Mouse (Mus musculus) forebrain, postnatal 0 days (tissue): ENCODE data around the gene Ccdc136. TPM values are rescaled to one million over a fixed set of nuclear protein-coding genes. Genes with fewer than 3 reads are reported as not detected.
A peak's percentile ranks its signal among the peaks of the same experiment; 100 is the strongest.

Experiments used
- ATAC-seq: fragments of 200-750 bp; cut with Nextera tagmentation; 2 replicates; pipeline ENCODE4 v1.8.0; 2017; ENCODE audit warnings: mild to moderate bottlenecking, moderate library complexity
- DNase-seq: peaks from one replicate; pipeline ENCODE4 v3.0.0-alpha.2; 2015
- H3K27ac ChIP-seq: fragments of 300-500 bp; sonication (generic); 2 replicates; pipeline ENCODE4 v1.5.1; 2014; ENCODE audit warnings: low read depth, mild to moderate bottlenecking, antibody characterized with exemption, low read length, moderate library complexity, mixed read lengths
- H3K27me3 ChIP-seq: fragments of 300-500 bp; sonication (generic); 2 replicates; pipeline ENCODE4 v1.6.1; 2014; ENCODE audit warnings: mild to moderate bottlenecking, low read length, mixed read lengths; ENCODE audit not compliant: insufficient read depth
- H3K36me3 ChIP-seq: fragments of 300-500 bp; sonication (generic); 2 replicates; pipeline ENCODE4 v1.6.1; 2014; ENCODE audit warnings: mild to moderate bottlenecking, moderate library complexity; ENCODE audit not compliant: insufficient read depth
- H3K4me1 ChIP-seq: fragments of 300-500 bp; sonication (generic); 2 replicates; pipeline ENCODE4 v1.6.1; 2014; ENCODE audit warnings: antibody characterized with exemption; ENCODE audit not compliant: insufficient read depth
- H3K4me2 ChIP-seq: fragments of 300-500 bp; sonication (generic); 2 replicates; pipeline ENCODE4 v1.6.1; 2014; ENCODE audit warnings: low read depth, mild to moderate bottlenecking, moderate library complexity
- H3K4me3 ChIP-seq: fragments of 300-500 bp; sonication (generic); 2 replicates; pipeline ENCODE4 v1.5.1; 2014; ENCODE audit warnings: low read depth, low read length, mixed read lengths
- H3K9ac ChIP-seq: fragments of 300-500 bp; sonication (generic); 2 replicates; pipeline ENCODE4 v1.6.1; 2014; ENCODE audit warnings: mild to moderate bottlenecking
- H3K9me3 ChIP-seq: fragments of 300-500 bp; sonication (generic); 2 replicates; pipeline ENCODE4 v1.6.1; 2016; ENCODE audit warnings: low read length
- CTCF ChIP-seq: sonication (generic); IDR thresholded peaks from 2 replicates; pipeline ENCODE4 v1.5.1; 2016; ENCODE audit warnings: antibody characterized with exemption, control low read depth, low read depth
- WGBS: fragments of 180-500 bp; shearing (Covaris S2); extraction: QIAGEN DNeasy Blood & Tissue Kit; methylation state at CpG from one replicate; pipeline ENCODE4 v1.1.7; 2014; 5-methylcytosine and 5-hydroxymethylcytosine counted together
- polyA plus RNA-seq: library from polyadenylated mRNA; unstranded; fragments of >200 nt; fragmentation: Nextera tagmentation; extraction: Ambion mirVana; gene quantifications from 2 replicates; pipeline ENCODE4 v1.2.1, GENCODE M21; 2015
- total RNA-seq: library from RNA; depleted of rRNA; stranded (reverse); fragments of >200 nt; gene quantifications from 2 replicates; pipeline ENCODE4 v1.2.3, GENCODE M21; 2014

Gene Ccdc136
- total and polyA plus RNA-seq, 2 experiments from 2014 or later, result 43.0 to 46.6 TPM

DNA sequence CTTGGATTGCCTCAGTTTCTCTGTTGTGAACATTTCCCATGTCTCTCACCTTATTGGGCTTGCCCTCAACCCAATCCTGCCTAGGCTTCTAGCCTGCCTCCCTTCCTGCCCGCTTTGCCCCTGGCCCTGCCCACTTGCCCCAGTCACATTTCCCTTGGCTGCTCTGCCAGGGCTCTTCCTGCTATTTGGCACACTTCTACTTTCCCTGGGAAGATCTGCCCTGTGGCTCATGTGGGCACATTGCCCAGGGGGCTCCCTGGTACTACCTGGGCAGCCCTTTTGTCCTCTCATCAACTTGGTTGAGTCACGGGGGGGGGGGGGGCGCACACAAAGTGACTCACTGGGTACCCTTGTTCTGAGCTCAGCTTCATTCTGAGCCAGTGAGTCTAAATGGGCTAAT lies 36.0 kb downstream of the Ccdc136 start:
- DNase-seq, result no peak
- 32% methylated on average over 3 of the region's 3 CpGs for WGBS
- no peak for TF ChIP-seq CTCF

GRCm38 (mm10) chr6:29432676-29433037 lies 36.5 kb downstream of the Ccdc136 start:
- Histone ChIP-seq H3K27ac (no peak overlapping the region), H3K36me3 (no peaks in the 10 kb centered on the region), H3K4me2 (peak overlapping the region; percentile 66), H3K4me3 (peak overlapping the region; percentile 33), H3K9ac (no peak overlapping the region), H3K27me3 (peaks cover 29% of the 10 kb centered on the region), H3K4me1 (0 out of 2 replicates have a peak, but pooled peaks cover 8% of the 10 kb centered on the region), H3K9me3 (no peaks in the 10 kb centered on the region)
- TF ChIP-seq CTCF, result no peak
- no peak for DNase-seq
- no peak for ATAC-seq

More for the DNA sequence above, 36.0 kb downstream of the Ccdc136 start:
- Histone ChIP-seq H3K27me3 (peaks cover 29% of the 10 kb centered on the region), H3K4me3 (no peak overlapping the region), H3K27ac (no peak overlapping the region), H3K36me3 (no peaks in the 10 kb centered on the region), H3K4me2 (no peak overlapping the region), H3K9me3 (no peaks in the 10 kb centered on the region), H3K9ac (no peak overlapping the region), H3K4me1 (0 out of 2 replicates have a peak, but pooled peaks cover 8% of the 10 kb centered on the region)
- ATAC-seq, result no peak

DNA sequence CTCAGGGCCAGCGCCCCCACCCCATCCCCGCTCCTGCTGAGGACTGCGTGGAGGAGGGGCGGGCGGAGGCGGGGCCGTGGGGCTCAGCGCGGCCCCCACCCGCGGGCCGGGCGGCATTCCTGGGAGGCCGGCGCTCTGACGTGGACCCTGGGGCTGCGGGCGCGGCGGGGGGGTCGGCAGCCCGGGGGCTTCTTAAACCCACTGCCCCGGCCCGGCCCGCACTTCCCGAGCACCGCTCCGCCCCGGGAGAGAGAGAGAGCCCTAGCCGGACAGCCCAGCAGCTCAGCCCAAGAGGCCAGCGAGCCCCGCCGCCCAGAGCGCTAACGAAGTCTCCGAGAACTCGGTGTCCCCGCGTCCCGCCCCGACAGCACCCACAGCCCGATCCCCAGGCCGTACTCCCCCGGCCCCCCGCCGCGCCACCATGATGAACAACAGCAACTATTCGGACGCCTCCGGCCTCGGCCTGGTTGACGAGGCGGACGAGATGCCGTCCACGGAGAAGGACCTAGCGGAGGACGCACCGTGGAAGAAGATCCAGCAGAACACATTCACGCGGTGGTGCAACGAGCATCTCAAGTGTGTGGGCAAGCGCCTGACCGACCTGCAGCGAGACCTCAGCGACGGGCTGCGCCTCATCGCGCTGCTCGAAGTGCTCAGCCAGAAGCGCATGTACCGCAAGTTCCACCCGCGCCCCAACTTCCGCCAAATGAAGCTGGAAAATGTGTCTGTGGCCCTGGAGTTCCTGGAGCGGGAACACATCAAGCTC lies 37.1 kb downstream of the Ccdc136 start, which contains the start of gene Flnc:
TSS of gene Flnc (plus strand) at position 219 of the 766 bp plus-strand sequence.
- ATAC-seq (no peak), DNase-seq (no peak)
- 2% methylated on average over 64 of the region's 77 CpGs for WGBS
- Histone ChIP-seq H3K36me3 (no peaks in the 10 kb centered on the region), H3K9me3 (no peaks in the 10 kb centered on the region), H3K9ac (peak within 1 kb of the TSS; percentile 43), H3K27me3 (peaks cover 29% of the 10 kb centered on the region), H3K4me3 (peak within 1 kb of the TSS; percentile 33), H3K4me2 (peak within 1 kb of the TSS; percentile 66), H3K4me1 (0 out of 2 replicates have a peak, but pooled peaks cover 8% of the 10 kb centered on the region), H3K27ac (no peak within 1 kb of the TSS)
- no peak for TF ChIP-seq CTCF

DNA sequence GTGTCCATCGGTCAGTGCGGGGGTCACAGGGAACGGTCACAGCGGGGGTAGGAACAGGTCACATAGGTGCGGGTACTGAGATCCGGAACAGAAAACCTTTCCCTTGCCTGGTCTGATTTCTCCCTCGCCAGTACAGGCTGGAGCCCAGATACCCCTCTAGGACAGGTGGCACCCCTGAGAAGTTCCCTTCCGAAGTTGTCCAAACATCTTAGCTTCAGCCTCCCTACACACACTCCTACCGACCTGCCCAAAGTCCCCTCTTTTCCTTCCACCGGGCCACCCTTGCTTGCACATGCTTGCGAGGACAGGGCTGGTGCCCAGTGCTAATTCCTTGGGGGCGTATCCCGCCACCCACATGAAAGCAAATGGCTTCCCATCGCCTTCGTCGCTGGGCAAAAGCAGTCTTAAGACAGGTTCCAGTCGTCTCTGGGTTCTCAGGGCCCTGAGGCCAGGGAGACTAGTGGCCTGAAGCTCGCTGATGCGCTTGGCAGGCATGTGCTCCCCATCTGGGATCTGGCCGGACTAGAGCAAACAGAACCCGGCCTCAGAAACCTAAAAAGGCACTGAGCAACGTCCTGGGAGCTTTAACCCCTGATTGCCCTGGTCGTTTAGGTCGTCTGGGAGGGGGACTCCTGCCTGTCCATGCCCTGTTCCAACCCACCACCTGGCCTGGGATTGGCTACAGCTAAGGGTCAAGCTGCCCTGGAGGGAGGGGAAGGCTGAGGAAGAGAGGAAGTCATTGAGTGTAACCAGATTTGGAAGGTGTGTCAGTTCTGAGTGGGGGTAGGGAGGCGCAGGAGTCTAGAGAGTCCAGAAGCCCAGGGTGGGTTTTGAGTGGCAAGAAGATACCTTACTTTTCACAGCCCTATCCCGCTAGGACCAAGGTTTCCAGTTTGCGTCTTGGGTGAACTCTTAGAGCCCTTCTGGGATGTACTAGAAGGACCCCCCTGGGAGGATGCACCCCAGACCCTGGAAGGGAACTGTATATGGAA lies 38.0 kb downstream of the Ccdc136 start:
- WGBS, result 11% methylated on average over 27 of the region's 27 CpGs
- ATAC-seq (no peak), DNase-seq (no peak)
- Histone ChIP-seq H3K27ac (no peak overlapping the region), H3K9ac (0 out of 2 replicates have a peak overlapping the region, but pooled peaks have one; percentile 43), H3K4me2 (peak overlapping the region; percentile 66), H3K36me3 (no peaks in the 10 kb centered on the region), H3K4me1 (0 out of 2 replicates have a peak, but pooled peaks cover 8% of the 10 kb centered on the region), H3K4me3 (peak overlapping the region; percentile 33), H3K27me3 (peaks cover 29% of the 10 kb centered on the region), H3K9me3 (no peaks in the 10 kb centered on the region)
- TF ChIP-seq CTCF, result no peak

DNA sequence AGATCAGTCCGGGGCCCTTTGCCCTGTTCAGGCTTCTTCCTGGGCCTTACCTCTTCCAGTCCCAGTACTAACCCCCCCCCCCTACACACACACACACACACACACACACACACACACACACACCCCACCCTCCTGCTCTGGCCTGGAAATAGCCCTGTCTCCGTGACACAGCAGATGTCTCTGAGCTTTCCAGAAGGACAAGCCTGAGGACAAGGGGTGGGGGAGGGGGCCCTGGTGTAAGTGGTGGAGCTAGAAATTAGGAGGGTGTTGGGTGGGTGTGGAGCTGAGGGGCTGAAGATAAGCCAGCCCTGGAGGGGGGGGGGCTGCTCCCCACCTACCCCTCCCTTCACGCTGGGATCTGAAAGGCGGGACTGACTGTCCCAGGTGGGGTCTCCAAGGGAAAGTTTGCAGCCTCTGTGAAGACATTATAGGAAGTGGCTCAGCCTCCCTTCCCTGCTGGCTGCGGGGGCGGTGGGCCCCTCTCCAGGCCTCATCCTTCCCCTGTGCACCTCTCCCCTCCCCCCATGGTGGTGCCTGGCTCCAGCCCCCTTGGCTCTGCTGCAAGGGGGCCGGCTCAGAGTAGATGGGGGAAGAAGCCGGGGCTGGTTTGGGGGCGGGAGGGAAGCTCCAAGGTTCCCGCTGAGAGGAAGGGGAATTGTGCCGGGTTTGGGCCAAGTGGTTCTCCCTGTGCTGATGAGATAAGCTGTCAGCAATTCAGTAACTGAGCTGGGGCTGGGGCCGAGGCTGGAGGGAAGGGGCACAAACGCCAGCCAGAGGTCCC lies 39.0 kb downstream of the Ccdc136 start:
- peak overlapping the region; percentile 66; the same call in 1 of the 2 replicates for H3K4me2 ChIP-seq
- peak overlapping the region; percentile 4; the same call in 1 of the 2 replicates for H3K9ac ChIP-seq
- no peak for DNase-seq
- H3K4me3 ChIP-seq, result no peak overlapping the region
- no peaks in the 10 kb centered on the region for H3K9me3 ChIP-seq
- H3K4me1 ChIP-seq, result 0 out of 2 replicates have a peak, but pooled peaks cover 8% of the 10 kb centered on the region
- H3K36me3 ChIP-seq, result no peaks in the 10 kb centered on the region
- no peak overlapping the region for H3K27ac ChIP-seq
- no peak for TF ChIP-seq CTCF
- WGBS, result 16% methylated on average over 11 of the region's 13 CpGs
- H3K27me3 ChIP-seq, result peaks cover 29% of the 10 kb centered on the region
- peak; percentile 33; the same call in 1 of the 2 replicates for ATAC-seq

- ATAC-seq, result 0 out of 2 replicates have a peak, but pooled peaks have one; percentile 12
- H3K27ac ChIP-seq, result peak overlapping the region; percentile 21; the same call in 1 of the 2 replicates
- H3K9ac ChIP-seq, result peak overlapping the region; percentile 4; the same call in 1 of the 2 replicates
- WGBS, result 18% methylated on average over 6 of the region's 6 CpGs
- no peak for DNase-seq
- H3K36me3 ChIP-seq, result no peaks in the 10 kb centered on the region
- no peak for TF ChIP-seq CTCF
- H3K27me3 ChIP-seq, result peaks cover 29% of the 10 kb centered on the region
- 0 out of 2 replicates have a peak overlapping the region, but pooled peaks have one; percentile 23 for H3K4me2 ChIP-seq
- 0 out of 2 replicates have a peak, but pooled peaks cover 8% of the 10 kb centered on the region for H3K4me1 ChIP-seq
- H3K9me3 ChIP-seq, result no peaks in the 10 kb centered on the region
- H3K4me3 ChIP-seq, result no peak overlapping the region
These were observed 39.9 kb downstream of the Ccdc136 start for GRCm38 (mm10) chr6:29435940-29436451.
